Mouse (Mus musculus): ENCODE measurements around the gene Onecut1.

- TF ChIP-seq CTCF (IDR thresholded peaks at IDR 0.05; ENCODE audit: low read depth, low read length) (no peak), POLR2A (IDR thresholded peaks at IDR 0.05; ENCODE audit: borderline replicate concordance, low read depth, low read length) (no peak)
Measured at GRCm38 (mm10) chr9:74911430-74911829, 49.7 kb downstream of the Onecut1 start.

Data from bone marrow macrophage, adult 2 months (primary cell).